Mouse (Mus musculus) kidney, adult 2 months (tissue): Measurements from ENCODE around the gene Specc1. TPM values are rescaled to one million over a fixed set of nuclear protein-coding genes. Genes with fewer than 3 reads are reported as not detected.

ENCODE experiments used
- DNase-seq: peaks from one replicate; pipeline ENCODE4 v3.0.0; 2021
- H3K27ac ChIP-seq: fragments of 200-500 bp; 2 replicates; pipeline ENCODE4 v1.5.1; 2012; ENCODE audit warnings: low read depth, low read length, control low read depth, inconsistent platforms; ENCODE audit not compliant: insufficient read depth
- H3K27me3 ChIP-seq: fragments of 200-500 bp; replicated peaks from 2 replicates; pipeline ENCODE4 v1.6.1; 2012; ENCODE audit warnings: mild to moderate bottlenecking, moderate library complexity, low read length, inconsistent platforms; ENCODE audit not compliant: control insufficient read depth, insufficient read depth
- H3K36me3 ChIP-seq: fragments of 200-500 bp; 2 replicates; pipeline ENCODE4 v1.6.1; 2012; ENCODE audit warnings: mild to moderate bottlenecking, moderate library complexity, low read length, inconsistent platforms; ENCODE audit not compliant: control insufficient read depth, insufficient read depth
- H3K4me1 ChIP-seq: fragments of 200-500 bp; 2 replicates; pipeline ENCODE4 v1.6.1; 2011; ENCODE audit warnings: low read length; ENCODE audit not compliant: control insufficient read depth, insufficient read depth
- H3K4me3 ChIP-seq: fragments of 200-500 bp; 2 replicates; pipeline ENCODE4 v1.5.1; 2011; ENCODE audit warnings: mild to moderate bottlenecking, low read depth, low read length, control low read depth; ENCODE audit not compliant: insufficient read depth
- CTCF ChIP-seq: fragments of 200-500 bp; conservative IDR thresholded peaks from 2 replicates; pipeline ENCODE4 v1.5.1; 2011; ENCODE audit warnings: low read depth, mild to moderate bottlenecking, control low read depth, low read length, moderate library complexity, mixed read lengths; ENCODE audit not compliant: insufficient read depth, insufficient read length
- POLR2A ChIP-seq: fragments of 200-500 bp; IDR thresholded peaks from one replicate; pipeline ENCODE4 v1.6.1; 2011; ENCODE audit warnings: low read depth, low read length, control low read depth
- WGBS: fragments of 180-500 bp; shearing (Covaris S2); methylation state at CpG from one replicate; pipeline ENCODE4 v1.1.7; 2018; 5-methylcytosine and 5-hydroxymethylcytosine counted together
- polyA plus RNA-seq: library from polyadenylated mRNA; depleted of rRNA; stranded (reverse); fragments of >200 nt; gene quantifications from 2 replicates; pipeline ENCODE4 v1.2.3, GENCODE M21; 2012

Specc1 gene
- polyA plus RNA-seq, 1 experiment, result 9.2 TPM

DNA sequence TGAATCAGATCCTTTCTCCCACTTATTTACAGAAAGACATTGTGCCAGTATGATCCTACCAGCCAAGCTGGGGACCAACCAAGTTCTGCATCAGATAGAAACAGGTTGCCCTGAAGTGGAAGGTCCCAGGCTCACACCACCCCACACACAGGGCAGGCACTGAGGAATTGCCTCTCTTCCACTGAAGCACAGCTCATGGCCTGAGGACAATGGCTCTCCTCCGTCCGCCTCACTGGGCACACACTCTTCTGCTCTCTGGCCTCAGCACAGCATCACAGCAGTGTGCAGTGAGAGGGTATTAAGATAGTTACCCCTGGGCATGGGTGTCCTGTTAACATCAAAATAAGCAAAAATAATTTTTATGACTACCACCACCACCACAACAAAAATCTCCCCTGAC, 252.5 kb downstream of the Specc1 start:
- WGBS, result 74% methylated on average over 2 of the region's 2 CpGs
- no peak overlapping the region for H3K4me3 ChIP-seq
- DNase-seq, result no peak
- no peak overlapping the region for H3K27ac ChIP-seq
- TF ChIP-seq CTCF (no peak), POLR2A (no peak)
- H3K27me3 ChIP-seq, result no peaks in the 10 kb centered on the region
- no peaks in the 10 kb centered on the region; the same call in 1 of the 2 replicates for H3K36me3 ChIP-seq
- H3K4me1 ChIP-seq, result peaks cover 7% of the 10 kb centered on the region

- TF ChIP-seq CTCF (no peak), POLR2A (no peak)
Observed at GRCm38 (mm10) chr11:62209891-62210290, 253.3 kb downstream of the Specc1 start.

GRCm38 (mm10) chr11:62213384-62213989, 256.9 kb downstream of the Specc1 start:
- Histone ChIP-seq H3K27me3 (no peaks in the 10 kb centered on the region), H3K36me3 (no peaks in the 10 kb centered on the region), H3K4me1 (peaks cover 11% of the 10 kb centered on the region), H3K27ac (no peak overlapping the region; the same call in 1 of the 2 replicates), H3K4me3 (no peak overlapping the region)
- WGBS, result 60% methylated on average over 12 of the region's 12 CpGs
- TF ChIP-seq CTCF, result no peak
- no peak for TF ChIP-seq POLR2A
- peak; percentile 47 for DNase-seq

More at GRCm38 (mm10) chr11:62209891-62210290, 253.3 kb downstream of the Specc1 start:
- peaks cover 7% of the 10 kb centered on the region for H3K4me1 ChIP-seq
- H3K36me3 ChIP-seq, result no peaks in the 10 kb centered on the region; the same call in 1 of the 2 replicates
- no peak overlapping the region for H3K27ac ChIP-seq
- H3K27me3 ChIP-seq, result no peaks in the 10 kb centered on the region
- 33% methylated on average over 4 of the region's 4 CpGs for WGBS
- DNase-seq, result peak; percentile 48
- H3K4me3 ChIP-seq, result no peak overlapping the region

DNA sequence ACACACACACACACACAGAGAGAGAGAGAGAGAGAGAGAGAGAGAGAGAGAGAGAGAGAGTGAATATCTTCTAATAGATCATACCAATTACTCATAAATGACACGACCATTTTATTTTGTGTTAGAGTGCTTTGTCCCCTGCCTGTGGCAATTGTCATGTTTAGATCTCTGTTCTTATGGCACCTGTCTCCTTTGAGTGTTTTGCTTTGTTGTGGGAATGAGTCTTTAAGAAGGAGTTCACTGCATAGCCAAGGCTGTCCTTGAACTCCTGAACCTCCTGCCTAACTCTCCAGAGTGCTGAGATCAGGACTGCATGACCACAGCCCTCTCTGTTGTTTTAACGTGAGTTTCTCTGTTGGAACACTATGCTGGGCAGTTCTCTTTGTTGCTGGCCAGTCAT, 258.5 kb downstream of the Specc1 start:
- Histone ChIP-seq H3K36me3 (no peaks in the 10 kb centered on the region), H3K27me3 (no peaks in the 10 kb centered on the region), H3K27ac (no peak overlapping the region), H3K4me1 (peaks cover 7% of the 10 kb centered on the region; the same call in 1 of the 2 replicates), H3K4me3 (no peak overlapping the region)
- no peak for DNase-seq
- 71% methylated on average over 2 of the region's 2 CpGs for WGBS
- no peak for TF ChIP-seq POLR2A
- TF ChIP-seq CTCF, result no peak

DNA sequence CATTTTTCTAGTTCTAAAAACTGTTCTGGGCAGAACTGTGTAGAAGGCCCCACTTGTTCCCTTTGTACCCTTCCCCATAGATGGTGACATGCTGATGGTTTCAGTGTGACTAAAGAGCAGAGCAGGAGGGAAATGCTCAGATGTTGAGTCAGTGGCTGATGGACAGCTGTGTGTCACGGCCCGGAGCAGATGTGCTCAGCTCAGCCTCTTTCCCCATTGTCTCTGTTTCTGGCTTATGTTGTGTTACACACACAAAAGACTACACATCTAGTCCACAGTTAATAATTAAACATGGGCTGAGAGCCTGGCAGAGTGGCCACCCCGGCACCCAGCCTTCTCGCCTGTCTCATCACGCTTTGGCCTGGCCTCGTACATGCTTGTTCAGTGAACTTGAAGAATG, 261.2 kb downstream of the Specc1 start:
- 39% methylated on average over 6 of the region's 6 CpGs for WGBS
- no peak for TF ChIP-seq POLR2A
- no peak for TF ChIP-seq CTCF
- Histone ChIP-seq H3K36me3 (no peaks in the 10 kb centered on the region), H3K27me3 (no peaks in the 10 kb centered on the region), H3K4me1 (peaks cover 7% of the 10 kb centered on the region; the same call in 1 of the 2 replicates), H3K27ac (no peak overlapping the region), H3K4me3 (no peak overlapping the region)
- peak; percentile 52 for DNase-seq

DNA sequence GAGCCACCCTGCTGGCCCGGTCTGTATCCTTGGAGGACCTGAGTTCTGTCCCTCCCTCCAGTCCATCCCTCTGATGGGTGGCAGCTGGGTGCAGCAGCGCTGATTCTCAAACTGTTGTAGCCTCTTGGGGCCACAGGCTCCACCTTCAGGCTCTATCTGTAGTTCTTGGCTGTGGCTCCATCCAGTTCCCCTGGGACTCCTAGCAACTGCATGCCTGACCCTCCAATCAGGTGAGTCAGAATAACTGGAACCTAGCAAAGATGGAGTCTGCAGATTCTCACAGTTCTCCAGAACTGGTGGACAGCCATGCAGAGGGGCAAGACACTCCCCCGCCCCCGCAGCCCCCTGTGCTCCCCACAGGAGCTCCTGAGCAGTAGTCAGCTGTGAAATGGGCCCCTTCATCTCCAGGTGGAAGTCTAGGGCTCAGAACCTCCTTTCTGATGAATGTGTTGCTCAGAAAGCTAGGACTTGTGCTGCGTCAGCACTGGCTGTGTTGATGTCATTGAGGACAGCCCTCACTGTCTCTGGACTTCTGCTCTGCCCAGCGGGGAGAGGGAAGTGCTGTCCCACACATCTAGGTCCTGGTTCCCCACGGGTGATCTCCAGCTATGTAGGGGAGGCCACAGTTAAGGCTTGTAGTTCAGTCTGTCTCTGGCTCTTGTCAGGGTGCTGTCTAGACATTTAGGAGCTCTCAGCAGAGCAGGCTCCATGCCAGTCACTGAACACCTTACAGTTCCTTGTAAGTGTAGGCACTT, 264.4 kb downstream of the Specc1 start:
- Histone ChIP-seq H3K4me3 (no peak overlapping the region), H3K4me1 (0 out of 2 replicates have a peak, but pooled peaks cover 4% of the 10 kb centered on the region), H3K27ac (no peak overlapping the region), H3K27me3 (no peaks in the 10 kb centered on the region), H3K36me3 (no peaks in the 10 kb centered on the region)
- TF ChIP-seq POLR2A (no peak), CTCF (no peak)
- DNase-seq, result peak; percentile 55
- 73% methylated on average over 7 of the region's 7 CpGs for WGBS

- Histone ChIP-seq H3K4me3 (no peak overlapping the region), H3K36me3 (no peaks in the 10 kb centered on the region), H3K27ac (no peak overlapping the region), H3K4me1 (no peaks in the 10 kb centered on the region), H3K27me3 (no peaks in the 10 kb centered on the region)
- 92% methylated on average over 5 of the region's 5 CpGs for WGBS
- DNase-seq, result no peak
- TF ChIP-seq POLR2A, result no peak
- TF ChIP-seq CTCF, result no peak
Observed at GRCm38 (mm10) chr11:62223416-62223815, 266.9 kb downstream of the Specc1 start.

GRCm38 (mm10) chr11:62223962-62224361, 267.4 kb downstream of the Specc1 start:
- TF ChIP-seq CTCF, result no peak
- no peak for TF ChIP-seq POLR2A
- H3K27me3 ChIP-seq, result no peaks in the 10 kb centered on the region
- DNase-seq, result no peak
- no peak overlapping the region for H3K27ac ChIP-seq
- WGBS, result 90% methylated on average over 7 of the region's 7 CpGs
- H3K36me3 ChIP-seq, result no peaks in the 10 kb centered on the region
- H3K4me1 ChIP-seq, result no peaks in the 10 kb centered on the region
- no peak overlapping the region for H3K4me3 ChIP-seq
